Mouse (Mus musculus) lung, postnatal 0 days (tissue): Measurements from ENCODE around the gene 1700029I15Rik. TPM values are rescaled to one million over a fixed set of nuclear protein-coding genes. Genes with fewer than 3 reads are reported as not detected.

Source experiments
- ATAC-seq: fragments of 200-750 bp; cut with Nextera tagmentation; 2 replicates; pipeline ENCODE4 v1.8.0; 2017; ENCODE audit warnings: moderate library complexity
- DNase-seq: peaks from one replicate; pipeline ENCODE4 v3.0.0-alpha.2; 2016; ENCODE audit warnings: low spot score
- H3K27ac ChIP-seq: fragments of 300-500 bp; sonication (generic); 2 replicates; pipeline ENCODE4 v1.5.1; 2014; ENCODE audit warnings: antibody characterized with exemption, mild to moderate bottlenecking, low read length, mixed read lengths
- H3K27me3 ChIP-seq: fragments of 300-500 bp; sonication (generic); replicated peaks from 2 replicates; pipeline ENCODE4 v1.6.1; 2014; ENCODE audit warnings: low read length, mixed read lengths; ENCODE audit not compliant: insufficient read depth
- H3K36me3 ChIP-seq: fragments of 300-500 bp; sonication (generic); 2 replicates; pipeline ENCODE4 v1.6.1; 2014; ENCODE audit warnings: low read length, mixed read lengths; ENCODE audit not compliant: insufficient read depth
- H3K4me1 ChIP-seq: fragments of 300-500 bp; sonication (generic); 2 replicates; pipeline ENCODE4 v1.6.1; 2014; ENCODE audit warnings: antibody characterized with exemption, low read depth, low read length, mixed read lengths; ENCODE audit not compliant: insufficient read depth
- H3K4me2 ChIP-seq: fragments of 300-500 bp; sonication (generic); replicated peaks from 2 replicates; pipeline ENCODE4 v1.6.1; 2014; ENCODE audit warnings: low read depth, mild to moderate bottlenecking, low read length, moderate library complexity, mixed read lengths
- H3K4me3 ChIP-seq: fragments of 300-500 bp; sonication (generic); 2 replicates; pipeline ENCODE4 v1.5.1; 2014; ENCODE audit warnings: low read depth, low read length
- H3K9ac ChIP-seq: fragments of 300-500 bp; sonication (generic); replicated peaks from 2 replicates; pipeline ENCODE4 v1.6.1; 2014; ENCODE audit warnings: low read depth, mild to moderate bottlenecking
- H3K9me3 ChIP-seq: fragments of 300-500 bp; sonication (generic); 2 replicates; pipeline ENCODE4 v1.6.1; 2016; ENCODE audit warnings: low read length, mixed read lengths
- CTCF ChIP-seq: IDR thresholded peaks from 2 replicates; pipeline ENCODE4 v1.5.1; 2016; ENCODE audit warnings: antibody characterized with exemption, mild to moderate bottlenecking
- EP300 ChIP-seq: IDR thresholded peaks from 2 replicates; pipeline ENCODE4 v1.6.1; 2016; ENCODE audit warnings: antibody characterized with exemption, mild to moderate bottlenecking, control low read depth
- WGBS: fragments of 180-500 bp; shearing (Covaris S2); extraction: QIAGEN DNeasy Blood & Tissue Kit; methylation state at CpG from one replicate; pipeline ENCODE4 v1.1.7; 2014; 5-methylcytosine and 5-hydroxymethylcytosine counted together
- polyA plus RNA-seq: library from polyadenylated mRNA; unstranded; fragments of >200 nt; fragmentation: Nextera tagmentation; extraction: Ambion mirVana; gene quantifications from 2 replicates; pipeline ENCODE4 v1.2.1, GENCODE M21; 2015

Gene 1700029I15Rik
- polyA plus RNA-seq, 1 experiment from 2014 or later, result 2.3 TPM

GRCm38 (mm10) chr2:92425366-92425765 is 43.0 kb downstream of the 1700029I15Rik start:
- no peaks in the 10 kb centered on the region for H3K9me3 ChIP-seq
- peaks cover 51% of the 10 kb centered on the region for H3K4me1 ChIP-seq
- H3K4me3 ChIP-seq, result no peak overlapping the region
- peak overlapping the region; percentile 95; the same call in 1 of the 2 replicates for H3K27ac ChIP-seq
- no peak overlapping the region for H3K9ac ChIP-seq
- 69% methylated on average over 4 of the region's 4 CpGs for WGBS
- peaks cover 29% of the 10 kb centered on the region for H3K36me3 ChIP-seq
- no peaks in the 10 kb centered on the region for H3K27me3 ChIP-seq
- ATAC-seq (no peak), DNase-seq (no peak)
- no peak overlapping the region for H3K4me2 ChIP-seq
- TF ChIP-seq CTCF, result no peak
- no peak for TF ChIP-seq EP300

DNA sequence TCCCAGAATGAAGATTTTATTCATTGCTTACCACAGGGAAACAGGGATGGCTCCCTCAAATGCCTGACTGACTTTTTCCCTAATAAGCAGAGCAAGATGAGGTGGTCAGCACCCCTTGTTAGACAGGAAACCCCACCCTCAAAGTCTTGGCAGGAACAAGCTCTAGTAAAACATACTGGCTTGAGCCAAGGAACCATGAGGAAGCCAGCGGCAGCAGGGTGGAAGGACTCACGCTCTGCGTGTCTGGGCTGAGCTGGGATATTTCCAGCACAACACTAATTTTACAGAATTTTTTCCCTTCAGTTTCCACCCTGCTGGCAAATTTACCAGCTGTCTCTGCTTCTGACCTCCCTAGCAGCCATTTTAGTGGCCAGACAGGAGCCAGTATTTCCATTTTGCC is 44.1 kb downstream of the 1700029I15Rik start:
- DNase-seq, result peak; percentile 61
- Histone ChIP-seq H3K36me3 (peaks cover 20% of the 10 kb centered on the region; the same call in 1 of the 2 replicates), H3K4me2 (0 out of 2 replicates have a peak overlapping the region, but pooled peaks have one; percentile 6), H3K4me1 (peaks cover 59% of the 10 kb centered on the region), H3K9me3 (no peaks in the 10 kb centered on the region), H3K27me3 (no peaks in the 10 kb centered on the region), H3K9ac (no peak overlapping the region), H3K4me3 (no peak overlapping the region), H3K27ac (peak overlapping the region; percentile 95)
- no peak for ATAC-seq
- TF ChIP-seq CTCF (no peak), EP300 (peak; percentile 48; the same call in 1 of the 2 replicates)
- 24% methylated on average over 3 of the region's 3 CpGs for WGBS

GRCm38 (mm10) chr2:92427882-92428281 is 45.5 kb downstream of the 1700029I15Rik start:
- peaks cover 9% of the 10 kb centered on the region; the same call in 1 of the 2 replicates for H3K36me3 ChIP-seq
- TF ChIP-seq EP300 (peak; percentile 82; the same call in 1 of the 2 replicates), CTCF (peak; percentile 25; the same call in 1 of the 2 replicates)
- 19% methylated on average over 6 of the region's 6 CpGs for WGBS
- peaks cover 72% of the 10 kb centered on the region for H3K4me1 ChIP-seq
- H3K9me3 ChIP-seq, result no peaks in the 10 kb centered on the region
- peak overlapping the region; percentile 95 for H3K27ac ChIP-seq
- no peak overlapping the region; the same call in 1 of the 2 replicates for H3K9ac ChIP-seq
- H3K27me3 ChIP-seq, result no peaks in the 10 kb centered on the region
- ATAC-seq, result peak; percentile 76
- peak; percentile 96 for DNase-seq
- H3K4me3 ChIP-seq, result no peak overlapping the region
- H3K4me2 ChIP-seq, result peak overlapping the region; percentile 2; the same call in 1 of the 2 replicates

DNA sequence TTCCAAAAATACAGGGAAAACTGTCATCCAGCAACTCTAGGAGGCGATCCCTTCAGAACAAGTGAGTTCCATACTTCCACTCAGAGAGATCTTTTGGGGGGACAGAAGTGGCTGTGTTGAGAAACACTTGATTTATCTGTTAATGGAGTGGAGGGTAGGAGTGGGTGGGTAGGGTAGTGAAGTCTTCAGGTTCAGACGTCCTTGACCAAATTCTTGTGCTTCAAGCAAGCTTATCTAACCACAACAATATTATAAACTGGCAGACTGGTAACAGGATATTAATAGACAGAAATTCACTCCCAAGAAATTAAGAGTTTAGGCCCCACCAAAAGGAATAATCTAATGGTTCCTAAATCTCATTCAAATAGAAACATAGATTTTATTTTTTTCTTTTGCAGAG is 47.8 kb downstream of the 1700029I15Rik start:
- peak overlapping the region; percentile 95 for H3K27ac ChIP-seq
- TF ChIP-seq CTCF, result no peak
- peak; percentile 46; the same call in 1 of the 2 replicates for TF ChIP-seq EP300
- H3K36me3 ChIP-seq, result no peaks in the 10 kb centered on the region

DNA sequence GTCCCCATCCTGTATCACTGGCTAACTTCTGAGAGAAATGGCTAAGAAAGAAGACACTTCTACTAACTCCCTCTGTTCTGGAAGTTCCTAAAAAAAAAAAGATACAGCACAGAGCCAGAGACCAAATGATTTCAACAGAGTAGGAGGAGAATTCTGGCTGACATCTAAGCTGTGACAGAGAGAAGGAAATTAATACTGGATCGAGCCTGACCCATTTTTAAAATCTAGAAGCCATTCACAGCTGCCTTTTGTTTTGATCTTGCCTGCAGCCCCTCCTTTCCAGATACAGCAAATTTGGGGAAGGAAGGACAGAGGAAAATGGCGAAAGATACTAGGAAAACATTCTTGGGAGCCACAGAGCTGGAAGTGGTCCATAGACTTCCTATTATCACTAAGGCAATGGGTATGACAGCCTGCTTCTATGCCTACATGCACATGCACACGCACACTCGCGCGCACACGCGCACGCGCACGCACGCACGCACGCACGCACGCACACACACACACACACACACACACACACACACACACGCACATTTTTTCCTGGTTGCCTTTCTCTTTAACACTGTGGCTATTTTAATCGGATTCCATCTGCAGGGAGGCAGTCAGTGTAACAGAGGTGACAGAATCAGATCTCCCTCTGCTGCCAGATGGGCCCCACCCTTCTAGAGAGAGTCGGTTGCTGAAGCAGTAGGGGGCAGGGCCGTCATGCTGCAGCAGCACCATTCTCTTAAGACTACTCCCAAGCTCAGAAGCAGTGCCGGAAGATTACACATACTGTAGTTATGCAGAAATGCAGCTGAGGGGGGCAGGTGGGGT is 48.6 kb downstream of the 1700029I15Rik start:
- Histone ChIP-seq H3K4me2 (peak overlapping the region; percentile 78), H3K36me3 (no peaks in the 10 kb centered on the region), H3K4me1 (peaks cover 51% of the 10 kb centered on the region), H3K4me3 (peak overlapping the region; percentile 93), H3K9me3 (no peaks in the 10 kb centered on the region), H3K27ac (peak overlapping the region; percentile 95), H3K9ac (peak overlapping the region; percentile 95), H3K27me3 (no peaks in the 10 kb centered on the region)
- 45% methylated on average over 21 of the region's 21 CpGs for WGBS
- DNase-seq (peak; percentile 92), ATAC-seq (peak; percentile 29)
- peak; percentile 45 for TF ChIP-seq CTCF
- peak; percentile 48 for TF ChIP-seq EP300

More for the DNA sequence above, 47.8 kb downstream of the 1700029I15Rik start:
- peak overlapping the region; percentile 14; the same call in 1 of the 2 replicates for H3K4me2 ChIP-seq
- no peak overlapping the region for H3K4me3 ChIP-seq
- no peak for ATAC-seq
- DNase-seq, result peak; percentile 25
- WGBS, result 55% methylated on average over 2 of the region's 2 CpGs
- no peaks in the 10 kb centered on the region for H3K27me3 ChIP-seq
- H3K4me1 ChIP-seq, result peaks cover 56% of the 10 kb centered on the region
- peak overlapping the region; percentile 13; the same call in 1 of the 2 replicates for H3K9ac ChIP-seq
- no peaks in the 10 kb centered on the region for H3K9me3 ChIP-seq

GRCm38 (mm10) chr2:92431611-92432179 is 49.4 kb downstream of the 1700029I15Rik start:
- peaks cover 43% of the 10 kb centered on the region for H3K4me1 ChIP-seq
- H3K9me3 ChIP-seq, result no peaks in the 10 kb centered on the region
- peak overlapping the region; percentile 93 for H3K4me3 ChIP-seq
- no peak for TF ChIP-seq EP300
- TF ChIP-seq CTCF, result no peak
- no peaks in the 10 kb centered on the region for H3K27me3 ChIP-seq
- peak overlapping the region; percentile 95 for H3K9ac ChIP-seq
- WGBS, result 30% methylated on average over 11 of the region's 11 CpGs
- no peak for ATAC-seq
- H3K4me2 ChIP-seq, result peak overlapping the region; percentile 78
- no peaks in the 10 kb centered on the region for H3K36me3 ChIP-seq
- peak; percentile 35 for DNase-seq
- peak overlapping the region; percentile 95 for H3K27ac ChIP-seq
